Mouse (Mus musculus) Patski (cell line): ENCODE results near the gene Actn2. TPM values are rescaled to one million over a fixed set of nuclear protein-coding genes. Genes with fewer than 3 reads are reported as not detected.

Experiments
- ATAC-seq: fragments of 100-300 bp; one replicate; pipeline ENCODE4 v1.8.0; 2021
- CTCF ChIA-PET: fragments of 350-600 bp; sonication (Branson Sonifier 250); formaldehyde crosslinking; loops from one replicate; lab custom pipeline; 2022; ENCODE audit warnings: inconsistent platforms; lab: Charles Lee
- POLR2A ChIA-PET: fragments of 350-600 bp; sonication (Branson Sonifier 250); formaldehyde crosslinking; loops from one replicate; lab custom pipeline; 2022; ENCODE audit warnings: antibody characterized with exemption, inconsistent platforms; lab: Charles Lee
- DNase-seq: peaks from one replicate; pipeline ENCODE4 v3.0.0-alpha.2; 2011; ENCODE audit warnings: low read depth, low spot score
- H3K27me3 ChIP-seq: fragments of 371-371 bp; one replicate; pipeline ENCODE4 v1.5.1; 2021
- CTCF ChIP-seq: fragments of 100-300 bp; IDR thresholded peaks from one replicate; pipeline ENCODE4 v1.5.1; 2021
- in situ Hi-C: fragments of 300-500 bp; cut with MboI; formaldehyde crosslinking; loops from 3 replicates; pipeline ENCODE4 v1.11.1; 2018; ENCODE audit warnings: low pct_unique_long_range_greater_than_20kb, mixed read lengths
- polyA plus RNA-seq: library from polyadenylated mRNA; unstranded; gene quantifications from one replicate; pipeline ENCODE4 v1.2.3, GENCODE M21; 2021

Actn2 gene
- polyA plus RNA-seq, 1 experiment from 2014 or later = 0.33 TPM

DNA sequence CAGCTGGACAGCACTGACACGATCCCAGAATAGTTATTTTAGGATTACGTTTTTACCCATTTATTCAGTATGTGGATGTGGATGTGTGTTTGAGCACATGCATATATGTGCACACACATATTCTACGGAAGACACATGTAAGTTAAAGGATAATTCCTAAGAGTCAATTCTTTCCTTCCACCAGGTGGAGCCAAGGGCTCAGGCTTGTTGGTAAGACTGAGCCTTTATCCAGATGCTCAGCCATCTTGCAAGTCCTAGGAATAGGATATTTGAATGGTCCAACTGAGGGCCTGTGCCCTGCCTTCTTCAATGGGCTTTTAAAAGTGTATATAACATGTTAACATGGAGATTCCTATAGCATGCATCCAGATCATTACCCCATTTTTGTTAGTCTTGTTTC is 43.9 kb downstream of the Actn2 start:
- POLR2A ChIA-PET = no interaction called here
- DNase-seq (no peak), ATAC-seq (no peak)

GRCm38 (mm10) chr13:12293810-12294209 is 46.8 kb downstream of the Actn2 start:
- in situ Hi-C loops = loop anchor here (10.0 kb wide), 1 partner anchor 91 kb away; no protein-coding TSS in a partner anchor
- ChIA-PET POLR2A (no interaction called here), CTCF (no interaction called here)
- H3K27me3 ChIP-seq = no peaks in the 10 kb centered on the region
- no peak for DNase-seq
- no peak for TF ChIP-seq CTCF
- ATAC-seq = no peak

More for the DNA sequence above, 43.9 kb downstream of the Actn2 start:
- CTCF ChIA-PET = no interaction called here
- H3K27me3 ChIP-seq = peaks cover 16% of the 10 kb centered on the region
- no peak for TF ChIP-seq CTCF
- in situ Hi-C loops = loop anchor here (10.0 kb wide), 1 partner anchor 88 kb away; no protein-coding TSS in a partner anchor

GRCm38 (mm10) chr13:12290700-12291099 is 49.9 kb downstream of the Actn2 start:
- CTCF ChIA-PET = interaction anchor here (2.1 kb wide), 1 partner anchor 18 kb away, joined by 9 read pairs; no protein-coding TSS in a partner anchor
- in situ Hi-C loops = loop anchor here (10.0 kb wide), 1 partner anchor 94 kb away; no protein-coding TSS in a partner anchor
- ATAC-seq (no peak), DNase-seq (no peak)
- POLR2A ChIA-PET = no interaction called here
- no peaks in the 10 kb centered on the region for H3K27me3 ChIP-seq
- TF ChIP-seq CTCF = no peak

DNA sequence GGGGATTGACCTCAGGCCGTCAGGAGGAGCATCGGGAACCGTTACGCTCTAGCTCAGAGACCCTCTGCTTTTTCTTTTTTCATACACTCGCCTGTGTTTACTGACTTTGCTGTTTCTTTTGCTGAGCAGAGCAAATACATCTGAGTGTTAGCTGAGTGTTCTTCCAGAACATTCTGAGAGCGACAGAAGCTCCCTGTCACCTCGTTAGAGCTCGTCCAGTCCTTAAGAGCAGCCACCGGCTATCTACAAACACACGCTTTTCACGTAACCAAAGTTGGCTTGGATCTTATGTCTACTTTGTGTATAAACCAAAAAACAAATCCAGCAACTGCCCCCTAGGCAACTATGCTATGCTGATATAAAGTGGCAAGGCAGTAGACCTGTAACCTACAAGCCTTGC is 56.0 kb downstream of the Actn2 start:
- POLR2A ChIA-PET = no interaction called here
- no peak for TF ChIP-seq CTCF
- in situ Hi-C loops = no loop called here
- CTCF ChIA-PET = no interaction called here
- DNase-seq (no peak), ATAC-seq (no peak)
- H3K27me3 ChIP-seq = no peaks in the 10 kb centered on the region

DNA sequence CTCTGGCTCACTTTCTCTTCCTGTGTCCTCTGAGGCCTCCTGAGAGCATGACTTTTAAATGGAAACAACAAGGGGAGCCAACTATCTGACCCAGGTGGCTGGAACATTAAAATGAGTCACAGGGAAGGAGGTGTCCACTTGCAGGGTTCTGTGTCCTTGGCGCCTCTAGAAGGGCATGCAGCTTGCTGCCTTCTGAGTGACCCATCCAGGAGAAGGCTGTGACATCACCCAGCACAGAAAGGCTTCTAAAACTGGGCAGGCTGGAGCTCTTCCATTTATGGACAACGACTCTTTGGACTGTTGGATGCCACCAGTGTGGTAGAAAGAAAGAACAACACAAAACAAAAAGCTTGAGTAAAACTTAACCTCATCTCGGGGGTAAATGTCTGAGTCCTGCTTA is 56.7 kb downstream of the Actn2 start:
- ChIA-PET POLR2A (no interaction called here), CTCF (interaction anchor here (0.8 to 1.5 kb wide), 2 partner anchors 73 to 81 kb away, joined by 3 read pairs; no protein-coding TSS in a partner anchor)
- DNase-seq (no peak), ATAC-seq (peak; percentile 76)
- in situ Hi-C loops = no loop called here
- TF ChIP-seq CTCF = no peak
- no peaks in the 10 kb centered on the region for H3K27me3 ChIP-seq

GRCm38 (mm10) chr13:12274721-12275120 is 65.8 kb downstream of the Actn2 start:
- H3K27me3 ChIP-seq = no peaks in the 10 kb centered on the region
- no peak for DNase-seq
- no peak for TF ChIP-seq CTCF
- ChIA-PET POLR2A (no interaction called here), CTCF (no interaction called here)
- no peak for ATAC-seq
- in situ Hi-C loops = loop anchor here (5.0 kb wide), 1 partner anchor 67 kb away; no protein-coding TSS in a partner anchor

DNA sequence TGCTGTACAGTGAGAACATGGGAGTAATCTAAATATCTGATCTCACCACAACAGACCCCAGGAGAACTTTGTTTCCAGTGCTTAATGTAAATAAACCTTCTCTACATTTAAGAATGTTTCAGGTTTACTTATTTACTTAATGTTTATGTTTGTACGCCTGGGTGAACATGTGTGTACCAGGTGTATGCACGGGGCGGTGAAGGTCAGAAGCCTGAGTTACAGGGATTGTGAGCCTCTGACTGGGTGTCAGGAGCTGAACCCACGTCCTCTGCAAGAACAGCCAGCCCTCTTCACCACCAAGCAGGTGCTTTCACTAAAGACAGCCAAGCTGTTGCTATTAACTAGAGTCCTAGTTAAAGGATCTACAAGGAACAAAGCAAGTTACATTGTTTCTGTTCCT is 66.3 kb downstream of the Actn2 start:
- ATAC-seq (no peak), DNase-seq (no peak)
- no peak for TF ChIP-seq CTCF
- CTCF ChIA-PET = interaction anchor here (1.2 kb wide), 1 partner anchor 75 kb away, joined by 3 read pairs; no protein-coding TSS in a partner anchor
- POLR2A ChIA-PET = no interaction called here
- no peaks in the 10 kb centered on the region for H3K27me3 ChIP-seq
- in situ Hi-C loops = no loop called here

GRCm38 (mm10) chr13:12272953-12273352 is 67.6 kb downstream of the Actn2 start:
- no peaks in the 10 kb centered on the region for H3K27me3 ChIP-seq
- DNase-seq (no peak), ATAC-seq (peak; percentile 83)
- in situ Hi-C loops = no loop called here
- TF ChIP-seq CTCF = peak; percentile 84
- ChIA-PET POLR2A (no interaction called here), CTCF (interaction anchor here (0.6 to 2.1 kb wide), 17 partner anchors 9 to 74 kb away, joined by 3 to 14 read pairs (median 5); partner anchors contain the start of gene Mtr)

GRCm38 (mm10) chr13:12267971-12268370 is 72.6 kb downstream of the Actn2 start:
- CTCF ChIA-PET = no interaction called here
- no peaks in the 10 kb centered on the region for H3K27me3 ChIP-seq
- POLR2A ChIA-PET = no interaction called here
- no peak for DNase-seq
- in situ Hi-C loops = no loop called here
- TF ChIP-seq CTCF = no peak
- ATAC-seq = no peak

DNA sequence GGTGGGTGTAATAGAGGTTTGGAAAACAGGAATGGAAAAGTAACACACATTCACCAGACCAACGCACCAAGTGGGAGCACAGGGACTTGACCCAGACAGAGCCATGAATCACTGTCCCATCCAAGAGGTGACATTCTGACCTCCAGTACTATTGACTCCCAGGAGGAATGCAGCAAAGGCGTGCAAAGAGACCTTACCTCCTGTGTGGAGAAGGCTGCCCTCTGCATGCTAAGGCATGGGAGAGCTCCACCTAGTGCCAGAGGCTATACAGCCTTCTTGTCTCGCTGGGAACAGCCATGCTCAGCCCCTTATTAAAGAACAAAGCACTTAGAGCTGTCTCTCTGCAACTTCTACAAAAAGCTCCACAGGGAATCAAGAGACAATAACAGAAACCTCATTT is 73.5 kb downstream of the Actn2 start:
- in situ Hi-C loops = no loop called here
- ChIA-PET POLR2A (interaction anchor here (0.6 kb wide), 1 partner anchor 39 kb away, joined by 7 read pairs; no protein-coding TSS in a partner anchor), CTCF (interaction anchor here (1.6 kb wide), 1 partner anchor 9 kb away, joined by 4 read pairs; the partner anchor contains the start of gene Mtr)
- no peak for DNase-seq
- no peaks in the 10 kb centered on the region for H3K27me3 ChIP-seq
- ATAC-seq = no peak
- peak; percentile 31 for TF ChIP-seq CTCF

DNA sequence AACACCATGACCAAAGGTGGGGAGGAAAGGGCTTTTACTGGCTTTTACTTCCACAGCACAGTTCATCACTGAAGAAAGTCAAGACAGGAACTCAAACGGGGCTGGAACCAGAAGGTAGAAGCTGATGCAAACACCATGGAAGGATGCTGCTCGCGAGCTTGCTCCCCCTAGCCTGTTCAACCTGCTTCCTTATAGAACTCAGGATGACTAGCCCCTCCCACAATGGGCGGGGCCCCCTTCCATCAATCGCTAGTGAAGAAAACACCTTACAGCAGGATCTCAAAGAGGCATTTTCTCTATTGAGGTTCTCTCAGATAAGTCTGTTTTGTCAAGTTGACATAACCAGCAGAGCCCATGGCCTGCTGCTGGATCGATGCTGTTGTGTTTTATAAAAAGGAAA is 76.6 kb downstream of the Actn2 start:
- ATAC-seq (no peak), DNase-seq (no peak)
- ChIA-PET POLR2A (interaction anchor here (1.2 kb wide), 1 partner anchor 52 kb away, joined by 3 read pairs; no protein-coding TSS in a partner anchor), CTCF (interaction anchor here (2.1 kb wide), 1 partner anchor 9 kb away, joined by 10 read pairs; no protein-coding TSS in a partner anchor)
- no peaks in the 10 kb centered on the region for H3K27me3 ChIP-seq
- no peak for TF ChIP-seq CTCF
- in situ Hi-C loops = no loop called here
